Mouse (Mus musculus) fat pad, adult 2 months (tissue): ENCODE measurements around the gene Lrguk.

ENCODE experiments used
- DNase-seq: peaks from one replicate; pipeline ENCODE4 v3.0.0-alpha.2; 2011; ENCODE audit warnings: low read depth, low spot score; ENCODE audit errors: extremely low read depth

The Lrguk gene

DNA sequence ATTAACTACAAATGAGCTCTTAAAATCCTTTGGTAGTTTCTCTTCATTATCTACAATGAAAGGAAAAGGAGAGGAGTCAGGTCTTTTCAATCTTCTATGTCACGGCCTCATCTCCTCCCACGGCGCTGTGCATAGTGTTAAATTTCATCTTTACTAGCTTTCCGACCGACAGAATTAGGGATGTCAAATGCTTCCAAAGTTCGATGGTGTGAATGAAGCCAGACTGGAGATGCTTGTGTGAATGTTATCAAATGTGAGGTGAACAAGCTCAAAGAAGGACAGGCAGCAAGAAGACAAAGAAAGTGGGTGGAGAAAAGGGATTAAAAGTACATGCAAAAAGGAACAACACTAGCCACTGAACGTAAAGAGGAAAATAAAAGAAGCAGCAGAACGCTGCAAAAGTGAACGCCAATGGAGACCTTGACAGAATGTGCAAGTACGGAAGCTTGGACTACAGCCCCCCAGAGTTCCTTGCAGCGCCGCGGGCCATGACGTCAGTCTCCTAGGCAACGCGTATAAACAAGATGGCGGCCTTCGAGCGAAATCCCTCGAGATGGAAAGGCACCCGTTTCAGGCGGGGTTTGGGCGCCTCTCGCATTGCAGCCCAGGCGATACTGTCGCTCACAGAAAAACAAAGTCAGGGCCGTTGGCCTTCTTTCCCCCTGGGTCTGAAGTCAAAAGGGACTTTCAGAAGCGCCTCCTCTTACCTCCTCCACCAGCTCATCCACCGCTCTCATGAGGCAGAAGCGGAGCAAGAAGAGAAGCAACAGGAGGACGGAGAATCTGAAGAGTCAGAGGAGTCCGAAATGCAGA, at the start of gene Lrguk:
Lrguk (plus strand) TSS at position 516 of the 813 bp plus-strand sequence.
- DNase-seq, result no peak

DNA sequence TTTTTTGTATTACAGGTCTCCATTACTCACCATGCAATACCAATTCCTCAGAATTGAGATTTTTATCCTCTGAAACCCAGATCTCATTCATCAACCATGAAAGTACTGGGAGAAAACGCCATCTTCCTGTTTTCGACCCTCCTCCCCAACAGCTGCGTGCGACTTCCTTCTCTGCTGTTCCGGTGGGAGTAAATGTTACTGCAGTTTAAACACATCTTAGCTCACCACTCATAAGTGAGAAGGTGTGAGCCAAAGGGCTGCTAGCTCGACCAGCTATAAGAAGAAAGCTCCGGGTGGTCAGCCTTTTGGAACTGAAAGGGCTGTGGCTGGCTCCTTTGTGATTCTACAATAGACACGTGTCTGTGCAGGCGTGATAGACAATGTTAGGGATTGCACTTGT, 46.5 kb upstream of the Lrguk start:
- DNase-seq, result no peak

DNA sequence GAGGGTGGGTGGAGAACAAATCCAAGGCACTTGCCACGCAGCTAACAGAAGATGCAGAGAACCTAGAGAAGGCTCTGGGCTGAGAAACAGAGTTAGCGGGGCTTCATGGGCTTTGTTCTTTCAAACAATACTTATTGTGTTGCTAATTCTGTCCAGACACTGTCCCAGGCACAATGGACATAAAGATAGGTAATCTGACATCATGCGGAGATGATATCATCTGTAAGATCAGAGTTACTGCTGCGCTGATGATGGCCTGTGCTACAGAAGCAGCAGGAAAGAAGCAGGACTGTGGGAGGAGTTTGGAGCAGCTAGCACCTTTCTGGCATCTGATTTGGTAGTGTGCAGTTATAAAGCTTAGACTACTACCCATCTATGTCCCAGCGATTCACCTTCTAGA, 42.1 kb upstream of the Lrguk start:
- no peak for DNase-seq

DNA sequence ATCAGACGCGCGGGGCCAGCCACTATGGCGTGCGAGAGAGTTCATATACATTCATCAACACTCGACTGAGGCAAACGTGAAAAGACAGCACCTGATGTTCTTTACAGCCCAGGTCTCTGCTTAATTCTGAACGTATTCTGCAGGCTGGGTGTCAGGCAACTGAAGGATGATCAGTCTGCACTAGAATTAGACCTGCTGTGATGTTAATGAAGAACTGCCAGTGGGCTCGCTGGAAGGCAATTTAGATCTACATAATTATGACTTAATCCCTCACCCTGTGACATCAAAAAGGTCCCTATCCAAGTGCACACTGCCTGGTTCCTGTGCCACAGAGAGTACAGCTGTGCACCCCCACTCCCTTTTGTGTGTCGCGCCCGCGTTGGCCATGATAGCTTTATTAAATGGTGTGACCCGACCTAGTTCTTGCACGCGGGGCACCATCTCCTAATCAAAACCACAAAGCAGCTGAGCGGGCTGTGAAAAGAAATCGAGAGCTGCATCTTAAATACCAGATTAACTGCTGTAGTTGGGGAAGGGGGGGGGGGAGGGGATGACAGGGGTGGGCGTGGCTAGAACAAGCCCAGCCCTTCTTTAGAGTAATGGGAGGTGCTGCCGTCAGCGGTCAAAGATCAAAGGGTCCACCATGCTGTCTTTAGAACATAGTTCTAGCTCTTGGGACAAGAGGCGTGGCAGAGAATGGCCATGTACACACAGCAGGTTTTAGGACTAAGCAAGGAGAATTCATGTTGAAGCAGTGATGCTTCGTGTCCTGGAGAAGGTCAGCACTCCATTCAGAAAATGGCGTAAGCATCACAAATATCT, 36.8 kb upstream of the Lrguk start:
- DNase-seq, result no peak

DNA sequence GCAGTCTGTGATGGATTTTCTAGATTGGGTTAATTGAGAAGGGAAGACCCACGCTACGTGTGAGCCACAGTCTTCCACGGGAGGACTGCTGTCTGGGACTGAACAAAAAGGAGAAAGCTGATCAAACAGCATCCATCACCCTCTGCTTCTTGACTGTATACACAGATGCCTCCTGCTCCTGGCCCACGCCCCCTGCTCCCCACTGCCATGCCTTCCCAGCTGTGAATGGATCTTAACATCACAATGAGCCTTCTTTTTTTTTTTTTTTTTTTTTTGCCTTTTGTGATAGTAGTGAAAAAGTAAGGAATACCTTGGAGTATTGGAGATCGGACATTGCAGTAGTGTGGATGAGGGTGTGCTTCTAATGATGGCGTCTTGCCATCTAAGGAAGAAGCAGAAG, 35.4 kb upstream of the Lrguk start:
- DNase-seq, result no peak

DNA sequence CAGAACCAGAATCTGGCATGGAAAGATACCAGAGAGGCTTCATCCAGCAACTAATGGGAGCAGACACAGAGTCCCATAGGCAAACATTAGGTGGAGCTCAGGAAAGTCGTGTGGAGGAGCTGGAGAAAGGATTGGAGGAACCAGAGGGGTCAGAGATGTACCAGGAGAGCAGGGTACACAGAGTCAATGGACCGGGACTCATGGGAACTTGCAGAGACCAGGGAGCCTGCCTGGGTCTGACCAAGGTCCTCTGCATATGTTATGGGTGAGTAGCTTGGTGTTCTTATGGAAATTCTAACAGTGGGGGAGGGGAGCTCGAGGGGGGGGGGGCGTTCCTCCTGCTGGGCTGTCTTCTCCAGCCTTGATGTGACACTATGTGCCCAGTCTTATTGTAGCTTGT, 30.7 kb upstream of the Lrguk start:
- no peak for DNase-seq

DNA sequence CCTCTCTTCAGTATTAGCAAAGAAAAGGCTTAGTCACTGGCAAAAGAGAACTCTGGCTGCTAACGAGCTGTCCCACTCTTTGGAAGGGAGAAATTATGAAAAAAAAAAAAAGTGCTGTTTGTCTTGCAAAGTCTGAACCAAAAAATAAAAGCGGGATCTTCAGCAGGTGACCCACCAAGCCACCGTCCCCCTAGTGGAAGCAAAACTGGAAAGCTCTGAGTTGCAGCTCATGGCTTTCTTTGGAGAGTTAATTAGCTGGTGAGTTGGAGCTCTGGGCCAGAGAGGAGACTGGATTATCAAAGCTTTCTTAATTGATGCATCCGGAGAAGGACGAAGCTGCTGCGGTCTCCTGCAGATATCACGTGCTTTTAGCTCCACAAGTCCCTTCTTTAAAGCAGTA, 29.7 kb upstream of the Lrguk start:
- no peak for DNase-seq

DNA sequence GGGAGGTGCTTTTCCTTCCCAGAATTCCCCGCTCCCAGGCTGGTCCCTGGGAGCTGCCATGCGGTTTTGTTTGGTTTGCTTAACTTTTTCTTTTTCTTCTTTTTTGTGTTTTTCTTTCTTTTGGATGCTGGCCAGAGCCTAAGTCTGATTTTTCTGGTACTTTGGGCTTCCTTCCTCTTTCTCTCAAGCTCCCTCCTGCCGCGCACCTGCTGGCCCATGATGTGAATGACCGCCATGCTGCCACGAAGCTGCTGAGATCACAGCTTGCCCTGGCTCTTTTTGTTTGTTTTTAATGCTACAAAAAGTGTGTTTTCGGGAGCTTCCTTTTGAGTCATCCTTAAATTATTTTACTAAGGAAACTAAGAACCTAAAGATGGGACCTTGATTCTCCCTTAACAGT, 28.6 kb upstream of the Lrguk start:
- no peak for DNase-seq

DNA sequence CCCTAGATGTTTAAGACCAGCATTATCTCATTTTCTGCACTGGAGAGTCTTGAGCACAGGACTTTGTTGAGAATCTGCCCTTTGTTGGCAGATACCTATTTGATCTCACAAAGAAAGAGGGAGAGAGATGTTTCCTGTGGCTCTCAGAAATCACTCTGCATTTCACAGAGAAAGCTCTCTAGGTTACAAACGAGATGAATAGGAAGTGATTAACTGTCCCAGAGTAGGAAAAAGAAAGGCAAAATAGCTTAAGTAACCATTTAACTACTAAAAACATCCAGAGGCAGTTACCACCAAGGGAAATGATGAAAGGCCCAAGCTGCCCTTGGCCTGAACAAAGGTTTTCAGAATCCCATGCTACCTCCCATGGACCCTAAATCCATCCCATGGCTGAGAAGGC, 26.2 kb upstream of the Lrguk start:
- no peak for DNase-seq

DNA sequence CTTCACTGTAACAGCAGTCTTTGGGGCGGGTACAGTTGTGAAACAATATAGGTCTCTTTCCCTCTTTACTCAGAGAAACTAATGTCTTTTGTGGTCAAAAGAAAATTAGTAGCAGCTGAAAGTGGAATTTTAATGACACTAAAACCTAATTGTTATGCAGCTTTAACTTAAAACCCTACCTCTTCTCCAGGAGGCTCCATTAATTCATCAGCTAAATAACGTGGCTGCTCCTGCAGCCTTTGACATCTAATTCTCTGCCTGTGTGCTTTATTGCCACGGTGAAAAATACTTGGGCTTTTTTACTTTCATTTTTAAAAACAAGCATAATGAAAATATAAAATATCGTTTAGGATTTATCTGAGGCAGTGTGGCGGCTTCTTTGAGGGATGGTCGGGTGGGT, 15.8 kb upstream of the Lrguk start:
- no peak for DNase-seq

DNA sequence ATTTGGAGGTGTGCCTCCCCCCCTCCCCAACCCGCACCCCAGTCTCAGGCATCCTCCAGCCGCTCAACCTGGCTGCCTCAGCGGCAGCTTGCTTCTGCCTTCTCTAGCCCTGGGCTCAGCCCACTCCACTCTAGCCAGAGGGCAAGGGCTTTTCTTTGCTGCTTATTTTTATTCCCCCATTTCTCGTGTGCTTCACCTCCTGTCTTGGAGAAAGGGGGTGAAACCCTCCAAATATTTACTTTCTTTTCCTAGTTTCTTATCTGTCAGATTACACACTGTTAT, 439 bp downstream of the Lrguk start:
- no peak for DNase-seq

DNA sequence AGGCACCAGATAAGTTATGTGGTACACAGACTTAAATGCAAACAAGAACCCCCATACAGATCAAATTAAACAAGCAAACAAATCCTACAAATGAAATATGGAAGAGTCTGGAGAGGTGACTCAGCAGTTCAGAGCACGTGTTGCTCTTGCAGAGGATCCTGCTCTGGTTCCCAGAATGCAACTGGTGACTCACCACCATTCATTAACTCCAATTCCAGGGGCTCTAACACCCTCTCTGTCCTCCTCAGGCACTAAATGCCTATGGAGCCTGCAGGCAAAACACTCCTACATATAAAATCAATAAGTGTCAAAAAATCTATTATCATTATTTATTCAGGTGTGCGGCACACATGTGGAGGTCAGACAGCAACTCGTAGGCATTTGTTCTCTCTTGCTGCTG, 4.8 kb downstream of the Lrguk start:
- DNase-seq, result no peak

DNA sequence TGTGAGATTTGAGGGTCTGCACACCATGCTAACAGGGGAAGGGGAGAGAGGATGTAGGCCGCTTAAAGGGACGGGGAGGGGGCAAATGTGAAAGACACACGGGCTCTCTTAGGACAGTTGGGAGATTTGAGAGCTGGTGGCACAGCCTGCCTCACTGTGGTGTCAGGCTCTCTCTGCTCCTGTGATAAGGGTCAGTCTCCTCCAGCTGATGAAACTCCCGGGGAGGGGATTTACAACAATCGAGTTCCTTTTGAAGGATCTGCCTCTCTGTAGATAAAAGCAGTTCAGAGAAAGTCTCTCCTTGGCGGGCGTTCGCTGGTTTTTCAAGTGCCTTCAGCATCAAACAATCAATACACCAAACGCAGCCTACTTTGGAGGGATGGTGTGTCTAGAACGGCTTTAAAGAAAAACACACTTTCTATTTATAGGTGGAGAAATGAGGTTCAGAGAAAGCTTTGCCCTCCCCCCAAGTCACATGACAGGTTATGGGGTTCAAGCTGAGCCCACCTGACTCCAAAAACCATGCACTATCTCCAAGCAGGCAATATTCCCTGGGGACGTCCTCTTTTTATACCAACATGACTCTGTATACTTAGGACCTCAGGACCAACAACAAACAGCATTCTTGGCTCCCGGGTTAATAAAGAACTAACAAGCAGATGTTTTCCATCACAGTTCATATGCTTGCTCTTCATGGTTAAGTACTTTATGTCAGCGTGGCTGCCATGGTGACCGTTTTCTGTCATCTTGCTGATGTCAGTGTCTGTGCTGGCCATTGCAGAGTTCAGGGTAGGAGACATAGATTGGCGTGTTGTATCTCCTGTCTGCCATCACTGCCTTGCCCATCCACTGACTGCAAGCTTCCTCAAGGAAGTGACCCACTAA, 5.6 kb downstream of the Lrguk start:
- no peak for DNase-seq

DNA sequence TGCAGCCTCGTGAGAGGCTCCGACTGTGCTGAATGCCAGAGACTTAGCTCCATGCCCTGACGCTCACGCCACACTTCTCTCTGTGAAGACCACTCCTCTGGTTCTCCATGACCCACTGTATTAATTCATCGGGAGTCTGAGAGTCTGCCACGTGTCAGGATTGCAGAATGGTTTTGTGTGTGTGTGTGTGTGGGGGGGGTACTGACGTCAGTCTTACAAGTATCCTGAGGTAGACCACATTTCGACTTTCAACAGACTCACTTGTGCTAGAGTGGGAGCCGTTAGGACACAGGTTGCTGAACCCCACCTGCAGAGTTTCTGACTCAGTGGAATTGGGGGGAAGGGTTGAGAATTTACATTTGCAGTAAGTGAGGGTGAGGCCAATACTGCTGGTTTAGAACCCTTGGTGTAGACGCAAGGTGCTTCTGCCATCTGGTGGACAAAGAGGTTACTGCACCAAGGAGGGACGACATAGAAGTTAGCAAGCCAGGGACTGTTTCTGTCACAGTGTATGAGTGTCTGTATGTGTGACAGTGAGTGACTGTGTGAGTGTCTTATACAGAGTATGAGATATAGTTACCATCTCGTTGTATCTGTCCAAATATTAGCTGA, 11.5 kb downstream of the Lrguk start:
- no peak for DNase-seq

DNA sequence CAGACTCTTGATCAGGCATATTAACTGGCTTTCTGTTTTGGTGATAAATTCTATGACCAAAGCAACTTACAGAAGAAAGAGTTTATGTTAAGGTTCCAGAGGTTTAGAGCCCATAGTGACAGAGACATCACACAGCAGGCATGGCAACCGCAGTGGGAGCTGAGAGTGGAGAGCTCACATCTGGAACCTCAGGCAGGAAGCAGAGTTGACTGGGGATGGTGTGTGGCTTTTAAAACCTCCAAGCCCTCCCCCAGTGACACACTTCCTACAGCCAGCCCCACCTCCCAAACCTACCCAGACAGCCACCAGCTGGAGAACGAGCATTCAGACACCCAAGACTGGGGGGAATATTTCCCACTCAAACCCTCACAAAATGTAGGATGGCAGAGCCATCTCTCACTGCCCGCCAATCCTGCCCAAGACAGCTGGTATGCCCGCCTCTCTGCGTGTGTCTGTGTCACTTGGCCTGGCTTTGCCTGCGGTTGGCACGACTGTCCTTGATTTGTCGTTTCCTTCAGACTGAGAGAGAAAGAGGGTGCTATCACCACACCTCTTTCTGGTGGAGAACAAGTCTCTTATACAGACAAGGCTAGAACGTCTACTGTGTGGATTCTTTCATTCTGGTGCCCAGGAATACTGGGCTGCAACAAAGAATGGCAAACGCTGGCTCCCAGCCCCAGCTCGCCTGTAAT, 12.5 kb downstream of the Lrguk start:
- DNase-seq, result no peak

DNA sequence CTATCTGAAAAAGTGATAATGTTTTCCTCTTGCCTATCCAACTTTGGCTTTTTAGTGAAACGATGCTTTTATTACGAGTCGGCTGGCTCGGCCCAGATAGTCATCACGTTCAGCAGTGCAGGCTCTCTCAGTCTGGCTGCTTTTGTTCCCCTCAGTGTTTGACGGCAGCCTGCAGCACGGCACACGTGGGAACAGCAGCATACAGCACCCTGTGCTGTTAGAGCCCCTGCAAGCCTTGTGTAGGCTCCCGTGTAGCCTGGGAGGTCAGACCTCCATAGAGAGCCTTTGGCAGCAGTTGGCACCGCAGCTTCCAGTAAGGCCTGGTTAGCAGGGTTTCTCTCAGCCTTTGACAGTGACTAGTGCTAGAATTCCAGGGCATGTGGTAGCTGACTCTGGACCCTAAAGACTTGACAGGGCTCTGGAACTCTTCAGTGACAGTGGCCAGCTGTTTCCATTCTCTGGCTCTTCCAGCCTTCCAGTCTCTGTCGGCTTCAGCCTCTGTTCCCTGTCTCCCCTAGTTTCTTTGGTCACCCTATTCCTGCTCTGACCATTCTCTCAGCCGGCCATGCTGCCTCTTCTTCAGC, 15.1 kb downstream of the Lrguk start:
- DNase-seq, result no peak

DNA sequence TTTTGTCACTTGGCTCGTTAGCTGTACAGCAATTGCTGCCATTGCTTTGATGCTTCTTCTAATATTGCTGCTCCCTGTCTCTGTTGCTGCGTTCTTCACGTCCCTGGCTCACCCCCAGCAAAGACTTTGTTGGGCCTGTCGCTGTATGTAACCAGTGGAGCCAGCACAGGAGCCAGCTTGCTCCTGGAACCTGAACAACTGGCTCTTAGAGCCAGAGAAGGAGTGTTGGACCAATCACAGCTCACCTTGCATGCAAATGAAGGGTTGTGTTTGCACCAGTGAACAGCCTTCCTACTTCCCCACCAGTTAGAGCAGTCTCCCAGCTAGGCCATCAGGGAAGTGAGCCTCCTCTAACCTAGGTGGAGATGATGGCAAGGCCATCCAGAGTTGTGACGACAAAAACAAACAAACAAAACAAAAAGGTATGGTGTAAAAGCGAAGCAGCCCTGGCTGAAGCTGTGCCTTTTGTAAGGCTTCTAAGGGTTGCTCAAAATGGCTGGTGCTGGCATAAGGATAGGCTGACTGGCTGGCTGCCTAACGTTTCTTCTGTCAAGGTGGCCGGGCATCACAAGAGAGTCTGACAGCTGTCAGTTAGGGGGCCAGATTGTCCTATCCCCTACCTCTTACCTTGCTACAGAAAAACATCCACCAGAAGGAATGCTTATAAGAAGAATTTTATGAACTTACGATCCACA, 15.7 kb downstream of the Lrguk start:
- DNase-seq, result no peak

DNA sequence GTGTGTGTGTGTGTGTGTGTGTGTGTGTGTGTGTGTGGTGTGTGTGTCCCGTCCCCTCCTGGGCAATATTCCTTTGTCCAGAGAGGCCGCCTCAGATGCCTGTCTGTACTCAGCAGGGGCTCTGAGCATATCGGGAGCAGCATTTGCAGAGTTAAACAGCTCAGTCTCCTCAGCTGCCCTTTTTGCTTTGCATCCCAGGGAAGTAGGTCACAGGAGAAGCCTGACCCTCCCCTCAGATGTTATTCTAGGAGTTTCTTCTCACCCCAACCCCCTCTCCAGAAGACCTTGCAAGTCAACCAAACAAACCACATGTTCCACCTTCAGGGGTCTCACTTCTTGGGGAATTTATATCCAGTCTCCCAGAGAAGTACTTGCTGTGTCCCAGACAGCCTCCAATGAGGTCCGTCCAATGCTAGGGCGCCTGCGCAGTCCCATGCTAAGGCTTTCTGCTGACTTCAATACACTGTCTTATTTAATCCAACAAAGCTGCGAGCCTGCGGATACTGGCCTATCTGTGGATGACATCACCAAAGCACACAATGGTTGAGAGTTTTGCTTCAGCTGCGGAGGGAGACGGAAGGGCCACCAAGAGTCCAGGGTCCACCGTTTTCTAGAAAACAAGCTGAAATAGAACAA, 17.4 kb downstream of the Lrguk start:
- DNase-seq, result no peak

DNA sequence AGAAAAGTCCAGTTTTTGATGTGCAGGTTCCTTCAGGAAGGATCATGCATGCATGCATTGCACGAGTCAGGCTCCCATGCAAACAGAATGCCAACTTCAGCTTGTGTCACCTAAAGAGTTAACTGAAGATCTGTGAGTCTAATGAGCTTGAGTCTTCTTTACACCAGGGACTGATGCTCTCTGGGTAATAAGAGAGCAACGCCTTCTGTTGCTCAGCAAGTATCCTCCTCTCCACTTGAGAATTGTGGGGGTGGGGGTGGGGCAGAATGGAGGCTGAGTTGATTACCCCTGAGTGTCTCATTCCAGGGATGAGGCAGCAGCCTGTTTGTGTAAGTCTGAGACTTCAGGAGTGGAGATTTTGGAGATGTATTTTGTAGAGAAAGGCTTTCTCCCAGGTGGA, 20.2 kb downstream of the Lrguk start:
- DNase-seq, result no peak
